Mouse (Mus musculus) frontal cortex, postnatal 36 days (tissue): ENCODE data around the gene Lsm3.
"Not testable (repeated sequence)": the region's sequence is repeated elsewhere in the genome, so short reads cannot be mapped to it uniquely, and the experiment has no call there.

Source experiments
- DNase-seq, 2 experiments: peaks; one replicate each; pipeline ENCODE4 v3.0.0; 2022; ENCODE audit warnings: low spot score in 2 of 2

The Lsm3 gene

GRCm38 (mm10) chr6:91515545-91516449 is at the start of gene Lsm3, which contains the start of gene Xpc:
Gene Lsm3, plus strand, starts transcription at chr6:91515928.
Gene Xpc, minus strand, starts transcription at chr6:91515888.
- peak; percentile 98 to 99 for DNase-seq

GRCm38 (mm10) chr6:91467106-91467505 is 48.6 kb upstream of the Lsm3 start:
- no peak for DNase-seq

GRCm38 (mm10) chr6:91470712-91471111 is 45.0 kb upstream of the Lsm3 start:
- no peak for DNase-seq

- DNase-seq: not testable (repeated sequence)
Observed at GRCm38 (mm10) chr6:91471427-91471826, 44.3 kb upstream of the Lsm3 start.

- no peak for DNase-seq
Observed at GRCm38 (mm10) chr6:91472319-91472718, 43.4 kb upstream of the Lsm3 start.

GRCm38 (mm10) chr6:91472868-91473804 is 42.6 kb upstream of the Lsm3 start, which contains the start of the genes Chchd4 and Tmem43:
Gene Chchd4, minus strand, starts transcription at chr6:91473546.
Gene Tmem43, plus strand, starts transcription at chr6:91473703.
- peak; percentile 98 to 100 for DNase-seq

GRCm38 (mm10) chr6:91473805-91474440 is 41.8 kb upstream of the Lsm3 start:
- no peak for DNase-seq

GRCm38 (mm10) chr6:91474441-91475190 is 41.1 kb upstream of the Lsm3 start:
- DNase-seq: peak in 1 of 2 experiments; percentile 28

GRCm38 (mm10) chr6:91476541-91476940 is 39.2 kb upstream of the Lsm3 start:
- DNase-seq: no peak

- DNase-seq: no peak
Observed at GRCm38 (mm10) chr6:91483371-91483770, 32.4 kb upstream of the Lsm3 start.

- no peak for DNase-seq
Observed at GRCm38 (mm10) chr6:91486736-91487453, 28.8 kb upstream of the Lsm3 start.

- peak; percentile 50 to 55 for DNase-seq
Observed at GRCm38 (mm10) chr6:91488496-91489212, 27.1 kb upstream of the Lsm3 start.

GRCm38 (mm10) chr6:91489872-91490271 is 25.9 kb upstream of the Lsm3 start:
- peak; percentile 61 to 73 for DNase-seq

- no peak for DNase-seq
Observed at GRCm38 (mm10) chr6:91491004-91491403, 24.7 kb upstream of the Lsm3 start.

GRCm38 (mm10) chr6:91493053-91493452 is 22.7 kb upstream of the Lsm3 start:
- no peak for DNase-seq

GRCm38 (mm10) chr6:91494526-91494925 is 21.2 kb upstream of the Lsm3 start:
- no peak for DNase-seq

- no peak for DNase-seq
Observed at GRCm38 (mm10) chr6:91503302-91503701, 12.4 kb upstream of the Lsm3 start.

- no peak for DNase-seq
Observed at GRCm38 (mm10) chr6:91506036-91506435, 9.7 kb upstream of the Lsm3 start.

- DNase-seq: no peak
Observed at GRCm38 (mm10) chr6:91508041-91508440, 7.7 kb upstream of the Lsm3 start.
